Mouse (Mus musculus): ENCODE measurements around the gene Gm5039.

DNA sequence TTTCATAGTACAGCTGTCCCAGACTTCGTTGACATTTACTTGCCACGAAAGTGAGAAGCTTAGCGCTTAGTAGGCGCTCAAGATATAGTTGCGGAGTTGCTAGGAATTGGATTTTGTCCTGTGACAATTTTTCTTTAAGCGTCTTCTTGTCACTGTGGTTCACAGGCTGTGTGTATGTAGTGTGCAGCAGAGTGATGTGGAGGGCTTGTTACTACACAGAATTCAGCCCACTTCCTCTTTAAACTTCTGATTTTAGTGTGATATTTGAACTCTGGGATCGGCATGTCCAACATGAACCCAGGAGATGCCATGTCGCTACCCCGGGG, 37.3 kb upstream of the Gm5039 start:
- TF ChIP-seq CTCF (IDR thresholded peaks at IDR 0.05; ENCODE audit: low read depth, low read length), result no peak
- TF ChIP-seq EP300 (IDR thresholded peaks at IDR 0.05; ENCODE audit: insufficient read depth, low read depth, low read length), result no peak
- no peak for TF ChIP-seq POLR2A (IDR thresholded peaks at IDR 0.05; ENCODE audit: insufficient read depth, low read length)
